Mouse (Mus musculus): ENCODE results near the gene Eif4a1. TPM values are rescaled to one million over a fixed set of nuclear protein-coding genes. Genes with fewer than 3 reads are reported as not detected.

The Eif4a1 gene
- total RNA-seq, 2 experiments from 2014 or later = 640 to 673 TPM

- no peak for DNase-seq (ENCODE audit: low spot score in 2 of 2)
These were observed 8.1 kb upstream of the Eif4a1 start for GRCm38 (mm10) chr11:69680136-69680855.

GRCm38 (mm10) chr11:69679144-69679543, 6.9 kb upstream of the Eif4a1 start:
- no peak for DNase-seq (ENCODE audit: low spot score in 2 of 2)

GRCm38 (mm10) chr11:69671726-69672124, 498 bp downstream of the Eif4a1 start:
- DNase-seq (ENCODE audit: low spot score in 2 of 2) = no peak

- DNase-seq (ENCODE audit: low spot score in 2 of 2) = peak; percentile 92
These were observed 1.2 kb downstream of the Eif4a1 start for GRCm38 (mm10) chr11:69670786-69671725.

- no peak for DNase-seq (ENCODE audit: low spot score in 2 of 2)
These were observed 5.6 kb downstream of the Eif4a1 start for GRCm38 (mm10) chr11:69666665-69667005.

GRCm38 (mm10) chr11:69665961-69666664, 6.1 kb downstream of the Eif4a1 start, which contains the start of gene Cd68:
TSS of gene Cd68 (minus strand) at chr11:69666153.
- no peak for DNase-seq (ENCODE audit: low spot score in 2 of 2)

GRCm38 (mm10) chr11:69665457-69665960, 6.7 kb downstream of the Eif4a1 start:
- DNase-seq (ENCODE audit: low spot score in 2 of 2) = no peak

- DNase-seq (ENCODE audit: low spot score in 2 of 2) = no peak
These were observed 7.4 kb downstream of the Eif4a1 start for GRCm38 (mm10) chr11:69664841-69665240.

- DNase-seq (ENCODE audit: low spot score in 2 of 2) = no peak
These were observed 8.4 kb downstream of the Eif4a1 start for GRCm38 (mm10) chr11:69663795-69664194.

- no peak for DNase-seq (ENCODE audit: low spot score in 2 of 2)
These were observed 9.1 kb downstream of the Eif4a1 start for GRCm38 (mm10) chr11:69662967-69663671.

- peak; percentile 77 to 92 for DNase-seq (ENCODE audit: low spot score in 2 of 2)
These were observed 9.8 kb downstream of the Eif4a1 start, which contains the start of gene Mpdu1 for GRCm38 (mm10) chr11:69662213-69662966. TSS of gene Mpdu1 (minus strand) at chr11:69662642.

- DNase-seq (ENCODE audit: low spot score in 2 of 2) = no peak
These were observed 10.9 kb downstream of the Eif4a1 start for GRCm38 (mm10) chr11:69661221-69661881.

- no peak for DNase-seq (ENCODE audit: low spot score in 2 of 2)
These were observed 14.8 kb downstream of the Eif4a1 start for GRCm38 (mm10) chr11:69657462-69657881.

- DNase-seq (ENCODE audit: low spot score in 2 of 2) = no peak
These were observed 15.4 kb downstream of the Eif4a1 start for GRCm38 (mm10) chr11:69656617-69657461.

- DNase-seq (ENCODE audit: low spot score in 2 of 2) = no peak
These were observed 16.2 kb downstream of the Eif4a1 start for GRCm38 (mm10) chr11:69656065-69656455.

- no peak for DNase-seq (ENCODE audit: low spot score in 2 of 2)
These were observed 16.8 kb downstream of the Eif4a1 start, which contains the start of gene Sox15 for GRCm38 (mm10) chr11:69655264-69656064. TSS of gene Sox15 (plus strand) at chr11:69655314.

- no peak for DNase-seq (ENCODE audit: low spot score in 2 of 2)
These were observed 17.5 kb downstream of the Eif4a1 start for GRCm38 (mm10) chr11:69654760-69655159.
